Mouse (Mus musculus): Measurements from ENCODE around the gene Lpp.

- TF ChIP-seq GATA1 (IDR thresholded peaks at IDR 0.05; ENCODE audit: borderline replicate concordance, low read length), result no peak
- TF ChIP-seq FLI1 (IDR thresholded peaks at IDR 0.05; ENCODE audit: low read length), result no peak
Measured at GRCm38 (mm10) chr16:24600260-24600948, 207.1 kb downstream of the Lpp start.

All from megakaryocyte, embryonic 14.5 days (primary cell).